Mouse (Mus musculus): ENCODE data around the gene Smo.
A peak's percentile ranks its signal among the peaks of the same experiment; 100 is the strongest.

Smo gene

GRCm38 (mm10) chr6:29735336-29735688, at the start of gene Smo:
Gene Smo, plus strand, starts transcription at chr6:29735503.
- peak; percentile 72 to 83 for DNase-seq

- DNase-seq: peak in 1 of 2 experiments; percentile 16
Observed at GRCm38 (mm10) chr6:29685952-29686351, 49.4 kb upstream of the Smo start.

- no peak for DNase-seq
Observed at GRCm38 (mm10) chr6:29689458-29689857, 45.8 kb upstream of the Smo start.

GRCm38 (mm10) chr6:29693953-29694352, 41.4 kb upstream of the Smo start, which contains the start of gene Tspan33:
Gene Tspan33, plus strand, starts transcription at chr6:29694222.
- DNase-seq: peak; percentile 97 to 98

- DNase-seq: no peak
Observed at GRCm38 (mm10) chr6:29694375-29695289, 40.7 kb upstream of the Smo start.

GRCm38 (mm10) chr6:29695290-29695674, 40.0 kb upstream of the Smo start:
- DNase-seq: no peak

- no peak for DNase-seq
Observed at GRCm38 (mm10) chr6:29695975-29696374, 39.3 kb upstream of the Smo start.

GRCm38 (mm10) chr6:29697139-29697538, 38.2 kb upstream of the Smo start:
- DNase-seq: no peak

- no peak for DNase-seq
Observed at GRCm38 (mm10) chr6:29697548-29697947, 37.8 kb upstream of the Smo start.

- DNase-seq: no peak
Observed at GRCm38 (mm10) chr6:29699085-29699745, 36.1 kb upstream of the Smo start.

- DNase-seq: no peak
Observed at GRCm38 (mm10) chr6:29701051-29701450, 34.3 kb upstream of the Smo start.

GRCm38 (mm10) chr6:29702126-29702525, 33.2 kb upstream of the Smo start:
- no peak for DNase-seq

- DNase-seq: no peak
Observed at GRCm38 (mm10) chr6:29704143-29704542, 31.2 kb upstream of the Smo start.

- DNase-seq: peak; percentile 30 to 46
Observed at GRCm38 (mm10) chr6:29707902-29708301, 27.4 kb upstream of the Smo start.

- DNase-seq: no peak
Observed at GRCm38 (mm10) chr6:29711318-29711717, 24.0 kb upstream of the Smo start.

- peak; percentile 64 to 83 for DNase-seq
Observed at GRCm38 (mm10) chr6:29712011-29712584, 23.2 kb upstream of the Smo start.

GRCm38 (mm10) chr6:29716624-29717365, 18.5 kb upstream of the Smo start:
- DNase-seq: no peak

GRCm38 (mm10) chr6:29717541-29717940, 17.8 kb upstream of the Smo start:
- peak; percentile 57 to 60 for DNase-seq

GRCm38 (mm10) chr6:29717952-29718521, 17.3 kb upstream of the Smo start:
- peak; percentile 75 to 79 for DNase-seq

GRCm38 (mm10) chr6:29718894-29719329, 16.4 kb upstream of the Smo start:
- peak; percentile 86 to 89 for DNase-seq

GRCm38 (mm10) chr6:29721890-29722289, 13.4 kb upstream of the Smo start:
- DNase-seq: no peak

- DNase-seq: no peak
Observed at GRCm38 (mm10) chr6:29726576-29727200, 8.6 kb upstream of the Smo start.
